Mouse (Mus musculus): ENCODE measurements at regions not wholly inside any gene's neighbourhood (a gene's known extent, or its start where the extent isn't known, plus 50 kb on each side); places are given as distances from the start of the nearest gene placed in this dataset.

GRCm38 (mm10) chr11:63502181-63502580 lies 373.4 kb downstream of the Pmp22 start:
- no peak for DNase-seq (ENCODE audit: low read depth, low spot score)
- H3K36me3 ChIP-seq (ENCODE audit: control insufficient read depth, insufficient read depth, low read length, poor library complexity, severe bottlenecking): no peaks in the 10 kb centered on the region
- H3K9ac ChIP-seq (ENCODE audit: insufficient read depth, low read depth, low read length, poor library complexity, severe bottlenecking): no peak overlapping the region
- H3K4me3 ChIP-seq (ENCODE audit: insufficient read depth in 1 of 2, low read depth in 1 of 2, low read length in 2 of 2, poor library complexity in 1 of 2, severe bottlenecking in 1 of 2): no peak overlapping the region
- H3K27ac ChIP-seq (ENCODE audit: insufficient read depth, low read depth, low read length, poor library complexity, severe bottlenecking): no peak overlapping the region
- in situ Hi-C loops (cut with MboI; ENCODE audit: low sequenced_read_pairs in 2 of 2, unreplicated experiment in 2 of 2): no loop called here
- no peaks in the 10 kb centered on the region for H3K9me3 ChIP-seq (ENCODE audit: control insufficient read depth, insufficient read depth, low read depth, low read length)
- H3K4me1 ChIP-seq (ENCODE audit: control insufficient read depth in 2 of 2, insufficient read depth in 2 of 2, low read length in 2 of 2, poor library complexity in 1 of 2): no peaks in the 10 kb centered on the region
- TF ChIP-seq HCFC1 (IDR thresholded peaks at IDR 0.05; ENCODE audit: borderline replicate concordance, insufficient read depth, low read length) (no peak), ZC3H11A (IDR thresholded peaks at IDR 0.05; ENCODE audit: borderline replicate concordance, low read depth, low read length) (no peak), CHD2 (IDR thresholded peaks at IDR 0.05; ENCODE audit: low read depth, low read length) (no peak), ZNF384 (IDR thresholded peaks at IDR 0.05; ENCODE audit: low read depth, low read length) (no peak), MAFK (IDR thresholded peaks at IDR 0.05; ENCODE audit: insufficient read depth, low read depth, low read length) (no peak)

DNA sequence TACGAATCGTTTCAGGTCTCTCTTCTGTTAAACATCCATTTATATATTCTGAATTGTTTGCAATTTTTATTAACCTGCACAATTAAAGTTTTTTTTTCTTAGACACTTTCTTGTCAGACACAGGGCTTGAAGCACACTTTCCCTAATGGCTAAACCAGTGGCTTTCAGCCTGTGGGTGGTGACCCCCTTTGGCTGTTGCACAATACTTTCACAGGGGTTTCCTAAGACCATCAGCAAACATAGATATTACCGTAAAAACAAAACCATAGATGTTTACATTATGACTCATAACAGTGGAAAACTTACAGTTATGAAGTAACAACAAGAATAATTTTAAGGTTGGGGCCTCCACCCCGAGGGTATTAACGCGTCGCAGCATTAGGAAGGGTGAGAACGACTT lies 378.6 kb downstream of the Pmp22 start:
- in situ Hi-C loops (cut with MboI; ENCODE audit: low sequenced_read_pairs in 2 of 2, unreplicated experiment in 2 of 2): no loop called here
- TF ChIP-seq MAFK (IDR thresholded peaks at IDR 0.05; ENCODE audit: insufficient read depth, low read depth, low read length): no peak
- no peak overlapping the region for H3K9ac ChIP-seq (ENCODE audit: insufficient read depth, low read depth, low read length, poor library complexity, severe bottlenecking)
- H3K36me3 ChIP-seq (ENCODE audit: control insufficient read depth, insufficient read depth, low read length, poor library complexity, severe bottlenecking): no peaks in the 10 kb centered on the region
- H3K27ac ChIP-seq (ENCODE audit: insufficient read depth, low read depth, low read length, poor library complexity, severe bottlenecking): no peak overlapping the region
- H3K4me1 ChIP-seq (ENCODE audit: control insufficient read depth in 2 of 2, insufficient read depth in 2 of 2, low read length in 2 of 2, poor library complexity in 1 of 2): no peaks in the 10 kb centered on the region
- H3K4me3 ChIP-seq (ENCODE audit: insufficient read depth in 1 of 2, low read depth in 1 of 2, low read length in 2 of 2, poor library complexity in 1 of 2, severe bottlenecking in 1 of 2): no peak overlapping the region
- no peaks in the 10 kb centered on the region for H3K9me3 ChIP-seq (ENCODE audit: control insufficient read depth, insufficient read depth, low read depth, low read length)
- no peak for DNase-seq (ENCODE audit: low read depth, low spot score)

DNA sequence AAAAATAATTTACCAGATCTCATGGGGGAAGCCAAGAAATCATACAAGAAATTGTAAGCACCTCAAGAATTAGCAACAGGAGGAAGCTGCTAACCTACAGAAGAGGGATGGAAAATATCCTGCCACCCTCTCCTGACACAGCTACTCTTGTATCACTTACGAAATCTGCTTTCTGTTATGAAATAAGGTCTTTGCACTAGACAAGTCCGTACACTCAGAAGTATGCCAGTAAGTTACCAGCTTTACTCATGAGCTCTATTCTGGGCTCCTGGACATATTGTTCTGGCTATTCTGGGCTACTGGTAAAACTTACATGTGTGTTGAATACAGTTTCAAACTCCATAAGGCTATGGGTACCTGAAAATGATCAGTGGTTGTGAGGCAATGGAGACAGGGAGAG lies 379.9 kb downstream of the Pmp22 start:
- Histone ChIP-seq H3K27ac (ENCODE audit: insufficient read depth, low read depth, low read length, poor library complexity, severe bottlenecking) (no peak overlapping the region), H3K9me3 (ENCODE audit: control insufficient read depth, insufficient read depth, low read depth, low read length) (no peaks in the 10 kb centered on the region), H3K9ac (ENCODE audit: insufficient read depth, low read depth, low read length, poor library complexity, severe bottlenecking) (no peak overlapping the region), H3K36me3 (ENCODE audit: control insufficient read depth, insufficient read depth, low read length, poor library complexity, severe bottlenecking) (no peaks in the 10 kb centered on the region), H3K4me3 (ENCODE audit: insufficient read depth in 1 of 2, low read depth in 1 of 2, low read length in 2 of 2, poor library complexity in 1 of 2, severe bottlenecking in 1 of 2) (no peak overlapping the region), H3K4me1 (ENCODE audit: control insufficient read depth in 2 of 2, insufficient read depth in 2 of 2, low read length in 2 of 2, poor library complexity in 1 of 2) (no peaks in the 10 kb centered on the region)
- DNase-seq (ENCODE audit: low read depth, low spot score): no peak
- in situ Hi-C loops (cut with MboI; ENCODE audit: low sequenced_read_pairs in 2 of 2, unreplicated experiment in 2 of 2): no loop called here
- TF ChIP-seq CHD2 (IDR thresholded peaks at IDR 0.05; ENCODE audit: low read depth, low read length): no peak
- no peak for TF ChIP-seq MAFK (IDR thresholded peaks at IDR 0.05; ENCODE audit: insufficient read depth, low read depth, low read length)
- TF ChIP-seq ZC3H11A (IDR thresholded peaks at IDR 0.05; ENCODE audit: borderline replicate concordance, low read depth, low read length): no peak
- TF ChIP-seq ZNF384 (IDR thresholded peaks at IDR 0.05; ENCODE audit: low read depth, low read length): no peak
- TF ChIP-seq HCFC1 (IDR thresholded peaks at IDR 0.05; ENCODE audit: borderline replicate concordance, insufficient read depth, low read length): no peak

GRCm38 (mm10) chr11:63510611-63511010 lies 381.8 kb downstream of the Pmp22 start:
- H3K9ac ChIP-seq (ENCODE audit: insufficient read depth, low read depth, low read length, poor library complexity, severe bottlenecking): no peak overlapping the region
- no peak overlapping the region for H3K4me3 ChIP-seq (ENCODE audit: insufficient read depth in 1 of 2, low read depth in 1 of 2, low read length in 2 of 2, poor library complexity in 1 of 2, severe bottlenecking in 1 of 2)
- no peak for DNase-seq (ENCODE audit: low read depth, low spot score)
- in situ Hi-C loops (cut with MboI; ENCODE audit: low sequenced_read_pairs in 2 of 2, unreplicated experiment in 2 of 2): no loop called here
- no peaks in the 10 kb centered on the region for H3K9me3 ChIP-seq (ENCODE audit: control insufficient read depth, insufficient read depth, low read depth, low read length)
- H3K27ac ChIP-seq (ENCODE audit: insufficient read depth, low read depth, low read length, poor library complexity, severe bottlenecking): no peak overlapping the region
- no peaks in the 10 kb centered on the region for H3K36me3 ChIP-seq (ENCODE audit: control insufficient read depth, insufficient read depth, low read length, poor library complexity, severe bottlenecking)
- no peaks in the 10 kb centered on the region for H3K4me1 ChIP-seq (ENCODE audit: control insufficient read depth in 2 of 2, insufficient read depth in 2 of 2, low read length in 2 of 2, poor library complexity in 1 of 2)
- TF ChIP-seq CHD2 (IDR thresholded peaks at IDR 0.05; ENCODE audit: low read depth, low read length) (no peak), MAFK (IDR thresholded peaks at IDR 0.05; ENCODE audit: insufficient read depth, low read depth, low read length) (no peak), ZC3H11A (IDR thresholded peaks at IDR 0.05; ENCODE audit: borderline replicate concordance, low read depth, low read length) (no peak), HCFC1 (IDR thresholded peaks at IDR 0.05; ENCODE audit: borderline replicate concordance, insufficient read depth, low read length) (no peak), ZNF384 (IDR thresholded peaks at IDR 0.05; ENCODE audit: low read depth, low read length) (no peak)

GRCm38 (mm10) chr11:63514615-63515014 lies 385.8 kb downstream of the Pmp22 start:
- H3K9ac ChIP-seq (ENCODE audit: insufficient read depth, low read depth, low read length, poor library complexity, severe bottlenecking): no peak overlapping the region
- H3K27ac ChIP-seq (ENCODE audit: insufficient read depth, low read depth, low read length, poor library complexity, severe bottlenecking): no peak overlapping the region
- no peaks in the 10 kb centered on the region for H3K4me1 ChIP-seq (ENCODE audit: control insufficient read depth in 2 of 2, insufficient read depth in 2 of 2, low read length in 2 of 2, poor library complexity in 1 of 2)
- TF ChIP-seq ZC3H11A (IDR thresholded peaks at IDR 0.05; ENCODE audit: borderline replicate concordance, low read depth, low read length) (no peak), CHD2 (IDR thresholded peaks at IDR 0.05; ENCODE audit: low read depth, low read length) (no peak), ZNF384 (IDR thresholded peaks at IDR 0.05; ENCODE audit: low read depth, low read length) (no peak), MAFK (IDR thresholded peaks at IDR 0.05; ENCODE audit: insufficient read depth, low read depth, low read length) (no peak), HCFC1 (IDR thresholded peaks at IDR 0.05; ENCODE audit: borderline replicate concordance, insufficient read depth, low read length) (no peak)
- H3K36me3 ChIP-seq (ENCODE audit: control insufficient read depth, insufficient read depth, low read length, poor library complexity, severe bottlenecking): no peaks in the 10 kb centered on the region
- no peak overlapping the region for H3K4me3 ChIP-seq (ENCODE audit: insufficient read depth in 1 of 2, low read depth in 1 of 2, low read length in 2 of 2, poor library complexity in 1 of 2, severe bottlenecking in 1 of 2)
- no peak for DNase-seq (ENCODE audit: low read depth, low spot score)
- no peaks in the 10 kb centered on the region for H3K9me3 ChIP-seq (ENCODE audit: control insufficient read depth, insufficient read depth, low read depth, low read length)
- in situ Hi-C loops (cut with MboI; ENCODE audit: low sequenced_read_pairs in 2 of 2, unreplicated experiment in 2 of 2): no loop called here

Measured in ES-E14 (cell line).